Mouse (Mus musculus): ENCODE data around the gene Dnase2b.

DNA sequence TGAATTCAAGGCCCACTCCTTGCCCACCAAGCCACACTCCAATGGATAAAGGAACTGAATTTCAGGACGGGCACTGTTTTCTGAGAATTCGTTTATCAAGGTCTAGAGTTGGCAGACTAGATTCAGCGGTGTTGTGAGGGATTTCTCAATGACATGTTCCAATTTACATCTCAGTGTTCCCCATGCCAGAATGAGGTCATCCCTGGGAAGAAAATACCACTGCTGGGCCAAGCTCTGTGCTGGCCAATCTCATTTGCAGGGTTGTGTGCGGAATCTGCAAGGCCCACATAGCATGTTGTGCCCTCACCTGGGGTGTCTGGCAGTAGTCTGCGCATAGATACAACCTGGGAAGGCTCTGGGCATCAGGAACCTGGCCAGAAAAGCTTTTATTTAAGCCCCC lies 43.9 kb upstream of the Dnase2b start:
- TF ChIP-seq POLR2A (IDR thresholded peaks at IDR 0.05; ENCODE audit: borderline replicate concordance, extremely low read depth, low read depth, low read length) (no peak), CTCF (IDR thresholded peaks at IDR 0.05; ENCODE audit: insufficient read depth, low read length) (no peak)
